In the genomic region with DNA sequence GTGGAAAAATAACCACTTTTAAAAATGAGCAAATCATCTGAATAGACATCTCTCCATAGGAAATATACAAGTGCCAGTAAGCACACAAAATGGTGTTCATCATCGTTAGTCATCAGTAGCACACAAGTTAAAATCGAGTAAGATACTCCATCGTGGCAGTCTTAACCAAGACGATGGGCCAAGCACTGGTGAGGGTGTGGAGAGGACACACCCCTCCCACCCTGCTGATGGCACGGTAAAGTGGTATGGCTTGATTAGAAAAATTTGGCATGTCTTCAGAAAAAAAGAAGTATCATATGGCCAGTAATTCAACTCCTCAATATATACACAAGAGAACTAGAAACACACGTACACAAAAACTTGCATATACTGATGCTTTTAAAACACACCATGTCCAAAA, we compare ENCODE assay signal across 22 mouse cellular contexts. TPM values are rescaled to one million over a fixed set of nuclear protein-coding genes. Genes with fewer than 3 reads are reported as not detected.
DNase-seq lines count a peak whose midpoint lies in the region; ATAC-seq and TF ChIP-seq lines count a peak whose summit lies in the region.
"Had no signal": no experiment of that assay in that cellular context is flagged by ENCODE, and none has a peak within 500 bp of the region (broad histone marks: within the 10 kb centered on the region; RNA-seq: fewer than 3 reads in every experiment).

No protein-coding gene starts in this region.

- no peaks in the 10 kb centered on the region for H3K36me3 ChIP-seq in heart, embryonic 10.5 days
- H3K36me3 ChIP-seq in heart, embryonic 12.5 days: no peaks in the 10 kb centered on the region
- H3K36me3 ChIP-seq in MEL (ENCODE audit: control insufficient read depth in 1 of 2, insufficient read depth in 2 of 2, low read length in 2 of 2): peaks cover 0 to 42% of the 10 kb centered on the region in 2 experiments; a peak in 2 of 4 replicates
- H3K36me3 ChIP-seq in embryonic facial prominence, embryonic 14.5 days (ENCODE audit: control insufficient read depth, insufficient read depth, low read length): no peaks in the 10 kb centered on the region
- no peaks in the 10 kb centered on the region for H3K36me3 ChIP-seq in limb, embryonic 14.5 days (ENCODE audit: control insufficient read depth, insufficient read depth, low read length)
- H3K36me3 ChIP-seq: heart, embryonic 13.5 days; midbrain, embryonic 10.5 days had no signal

- no peaks in the 10 kb centered on the region for H3K9me3 ChIP-seq in heart, embryonic 10.5 days
- H3K9me3 ChIP-seq in heart, embryonic 12.5 days (replicated peaks): no peaks in the 10 kb centered on the region
- H3K9me3 ChIP-seq in MEL (replicated peaks; ENCODE audit: insufficient read depth, low read length): no peaks in the 10 kb centered on the region
- H3K9me3 ChIP-seq in embryonic facial prominence, embryonic 14.5 days (ENCODE audit: control insufficient read depth, low read length): no peaks in the 10 kb centered on the region
- no peaks in the 10 kb centered on the region for H3K9me3 ChIP-seq in limb, embryonic 14.5 days (ENCODE audit: control insufficient read depth, low read length)
- H3K9me3 ChIP-seq: forebrain, embryonic 13.5 days; heart, embryonic 13.5 days; midbrain, embryonic 10.5 days had no signal

- 82% methylated on average over 6 of the region's 6 CpGs for WGBS in heart, embryonic 10.5 days
- WGBS in heart, embryonic 12.5 days: 82% methylated on average over 6 of the region's 6 CpGs
- whole genome bisulfite sequencing in embryonic facial prominence, embryonic 14.5 days: 66% methylated on average over 6 of the region's 6 CpGs
- 65% methylated on average over 6 of the region's 6 CpGs for WGBS in limb, embryonic 14.5 days

- no peak for TF ChIP-seq RAD21 in MEL (IDR thresholded peaks at IDR 0.05; ENCODE audit: low read depth, low read length)

- no peak for TF ChIP-seq POLR2A in MEL (IDR thresholded peaks at IDR 0.05; ENCODE audit: control insufficient read depth in 1 of 2, insufficient read depth in 1 of 2, low read depth in 1 of 2, low read length in 2 of 2, poor library complexity in 1 of 2)
- TF ChIP-seq POLR2A in limb, embryonic 14.5 days (IDR thresholded peaks at IDR 0.05; ENCODE audit: borderline replicate concordance, extremely low read depth, insufficient read depth, insufficient read length): no peak

- peaks cover 67% of the 10 kb centered on the region for H3K4me1 ChIP-seq in heart, embryonic 10.5 days
- peaks cover 48% of the 10 kb centered on the region for H3K4me1 ChIP-seq in heart, embryonic 12.5 days (replicated peaks)
- peaks cover 31% of the 10 kb centered on the region in 2 experiments for H3K4me1 ChIP-seq in MEL (ENCODE audit: control insufficient read depth in 1 of 2, insufficient read depth in 2 of 2, low read length in 2 of 2)
- H3K4me1 ChIP-seq in embryonic facial prominence, embryonic 14.5 days (ENCODE audit: control insufficient read depth, insufficient read depth, low read length): peaks cover 62% of the 10 kb centered on the region
- peaks cover 64% of the 10 kb centered on the region for H3K4me1 ChIP-seq in limb, embryonic 14.5 days (ENCODE audit: control insufficient read depth, insufficient read depth, low read length)

- no peaks in the 10 kb centered on the region for H3K27me3 ChIP-seq in heart, embryonic 10.5 days (ENCODE audit: insufficient read depth, poor library complexity, severe bottlenecking)
- no peaks in the 10 kb centered on the region for H3K27me3 ChIP-seq in heart, embryonic 12.5 days (replicated peaks)
- H3K27me3 ChIP-seq in MEL (ENCODE audit: control insufficient read depth in 1 of 2, insufficient read depth in 2 of 2, low read length in 2 of 2): no peaks in the 10 kb centered on the region
- no peaks in the 10 kb centered on the region for H3K27me3 ChIP-seq in embryonic facial prominence, embryonic 14.5 days (replicated peaks; ENCODE audit: control insufficient read depth, insufficient read depth, low read length)
- H3K27me3 ChIP-seq in limb, embryonic 14.5 days (ENCODE audit: control insufficient read depth, insufficient read depth, low read length): no peaks in the 10 kb centered on the region
- H3K27me3 ChIP-seq: CH12.LX; forebrain, embryonic 13.5 days; heart, embryonic 13.5 days had no signal

- no peak for TF ChIP-seq CTCF in MEL (IDR thresholded peaks at IDR 0.05 in 2 of 3, conservative IDR thresholded peaks at IDR 0.05 in 1 of 3; ENCODE audit: control insufficient read depth in 1 of 3, insufficient read depth in 1 of 3, low read depth in 2 of 3, low read length in 3 of 3, poor library complexity in 1 of 3, severe bottlenecking in 1 of 3)
- no peak for TF ChIP-seq CTCF in layer of hippocampus, adult 2 months (conservative IDR thresholded peaks at IDR 0.05)

- 0 out of 4 replicates have a peak, but pooled peaks of 1 of the 2 experiments have one; percentile 36 for TF ChIP-seq EP300 in MEL (IDR thresholded peaks at IDR 0.05; ENCODE audit: low read depth in 1 of 2, low read length in 2 of 2)

- no peak for DNase-seq in heart, embryonic 10.5 days (ENCODE audit: low spot score)
- peak; percentile 57 for DNase-seq in MEL (ENCODE audit: low read depth, low spot score)
- no peak for DNase-seq in embryonic facial prominence, embryonic 14.5 days (ENCODE audit: low spot score)
- no peak for DNase-seq in limb, embryonic 14.5 days (ENCODE audit: low spot score)
- DNase-seq in layer of hippocampus, adult 8-10 months (ENCODE audit: low spot score in 2 of 2): no peak
- no peak for DNase-seq in layer of hippocampus, adult 2 months (ENCODE audit: low spot score in 2 of 2)
- DNase-seq in adrenal gland, postnatal 36 days: no peak
- DNase-seq: cerebellum, adult 9-10 months; gastrocnemius, postnatal 36 days; lung, adult 2 months had no signal

- no peaks in the 10 kb centered on the region for H3K79me2 ChIP-seq in MEL (ENCODE audit: control insufficient read depth, insufficient read depth, low read length, poor library complexity)

- H3K27ac ChIP-seq in heart, embryonic 10.5 days: 0 out of 2 replicates have a peak overlapping the region, but pooled peaks have one; percentile 29
- H3K27ac ChIP-seq in heart, embryonic 12.5 days (ENCODE audit: poor library complexity, severe bottlenecking): no peak overlapping the region
- H3K27ac ChIP-seq in MEL (ENCODE audit: control insufficient read depth, low read depth, low read length): no peak overlapping the region
- H3K27ac ChIP-seq in embryonic facial prominence, embryonic 14.5 days (replicated peaks; ENCODE audit: low read depth, low read length): peak overlapping the region; percentile 98
- H3K27ac ChIP-seq in limb, embryonic 14.5 days (replicated peaks; ENCODE audit: low read depth, low read length): peak overlapping the region; percentile 97; the same call in 1 of the 2 replicates
- H3K27ac ChIP-seq in layer of hippocampus, adult 2 months: no peak overlapping the region
- H3K27ac ChIP-seq: stomach, postnatal 0 days had no signal

- H3K4me2 ChIP-seq in heart, embryonic 12.5 days: no peak overlapping the region
- 0 out of 2 replicates have a peak overlapping the region, but pooled peaks have one; percentile 10 for H3K4me2 ChIP-seq in embryonic facial prominence, embryonic 14.5 days (ENCODE audit: low read depth, low read length)
- H3K4me2 ChIP-seq in limb, embryonic 14.5 days (replicated peaks; ENCODE audit: low read depth, low read length, severe bottlenecking): no peak overlapping the region
- H3K4me2 ChIP-seq: heart, embryonic 13.5 days; hindbrain, embryonic 14.5 days had no signal

- ATAC-seq in heart, embryonic 12.5 days (ENCODE audit: insufficient number of reproducible peaks, low FRiP score): no peak
- ATAC-seq in embryonic facial prominence, embryonic 14.5 days (ENCODE audit: low read depth): no peak
- no peak for ATAC-seq in limb, embryonic 14.5 days (ENCODE audit: low FRiP score, low read depth)
- ATAC-seq: forebrain, embryonic 13.5 days; intestine, postnatal 0 days had no signal

- H3K4me3 ChIP-seq in heart, embryonic 10.5 days: no peak overlapping the region
- H3K4me3 ChIP-seq in heart, embryonic 12.5 days: no peak overlapping the region
- no peak overlapping the region for H3K4me3 ChIP-seq in MEL (ENCODE audit: control insufficient read depth in 1 of 2, insufficient read depth in 1 of 2, low read depth in 2 of 2, low read length in 2 of 2)
- H3K4me3 ChIP-seq in embryonic facial prominence, embryonic 14.5 days (ENCODE audit: low read depth, low read length): no peak overlapping the region
- H3K4me3 ChIP-seq in limb, embryonic 14.5 days (replicated peaks; ENCODE audit: low read length): no peak overlapping the region
- no peak overlapping the region for H3K4me3 ChIP-seq in layer of hippocampus, adult 2 months
- H3K4me3 ChIP-seq: forebrain, embryonic 13.5 days; heart, embryonic 13.5 days; midbrain, embryonic 10.5 days had no signal

- H3K9ac ChIP-seq in heart, embryonic 12.5 days: no peak overlapping the region
- no peak overlapping the region for H3K9ac ChIP-seq in MEL (ENCODE audit: control insufficient read depth, low read depth, low read length, poor library complexity, severe bottlenecking)
- no peak overlapping the region for H3K9ac ChIP-seq in embryonic facial prominence, embryonic 14.5 days (ENCODE audit: low read depth, low read length)
- H3K9ac ChIP-seq in limb, embryonic 14.5 days (ENCODE audit: low read depth, low read length, severe bottlenecking): no peak overlapping the region
- H3K9ac ChIP-seq: heart, embryonic 13.5 days had no signal

RNA-seq across cellular contexts. Expression of gene Cep41, which starts 17.0 kb away (rescaled TPM):
- 12.5 and 15.3 TPM in 2 replicates for polyA plus RNA-seq in heart, embryonic 10.5 days (2016; fragmentation: Nextera tagmentation; extraction: Ambion mirVana)
- 11.9 TPM in 2 replicates for polyA plus RNA-seq in heart, embryonic 12.5 days (2016; fragmentation: Nextera tagmentation; extraction: Ambion mirVana)
- 9.2 and 9.8 TPM in 2 replicates for total RNA-seq in MEL (2012; rRNA removed)
- 10 to 100 TPM in 1 of 2 experiments, not detected in 1; 12.0 TPM for polyA plus RNA-seq in MEL (2012; ENCODE audit: insufficient read depth in 1 of 2, insufficient read length in 2 of 2, low read depth in 1 of 2, low replicate concordance in 2 of 2, missing spikeins in 1 of 2)
- 38.6 and 44.3 TPM in 2 replicates for polyA plus RNA-seq in embryonic facial prominence, embryonic 14.5 days (2014; fragmentation: Nextera tagmentation; extraction: Ambion mirVana)
- polyA plus RNA-seq in limb, embryonic 14.5 days (2012; rRNA removed): 44.3 and 48.5 TPM in 2 replicates
- 41.1 and 50.9 TPM in 2 replicates for polyA plus RNA-seq in limb, embryonic 14.5 days (2014; fragmentation: Nextera tagmentation; extraction: Ambion mirVana)
- 1 to 10 TPM; 5.2 to 8.1 (median 6.7) TPM for total RNA-seq in layer of hippocampus, adult 8-10 months (2022)
- total RNA-seq in layer of hippocampus, adult 2 months (2021): 1 to 10 TPM; 7.3 to 7.7 TPM
- 1 to 10 TPM; 6.1 to 9.6 TPM for total RNA-seq in adrenal gland, postnatal 36 days (2021)

RNA-seq across cellular contexts. Expression of gene Cpa1, which starts 37.5 kb away (rescaled TPM):
- 3.9 and 4.3 TPM in 2 replicates for polyA plus RNA-seq in heart, embryonic 10.5 days (2016; fragmentation: Nextera tagmentation; extraction: Ambion mirVana)
- polyA plus RNA-seq in heart, embryonic 12.5 days (2016; fragmentation: Nextera tagmentation; extraction: Ambion mirVana): 1.8 and 2.0 TPM in 2 replicates
- total RNA-seq in MEL (2012; rRNA removed): not detected in 2 replicates
- not detected for polyA plus RNA-seq in MEL (2012; ENCODE audit: insufficient read depth in 1 of 2, insufficient read length in 2 of 2, low read depth in 1 of 2, low replicate concordance in 2 of 2, missing spikeins in 1 of 2)
- polyA plus RNA-seq in embryonic facial prominence, embryonic 14.5 days (2014; fragmentation: Nextera tagmentation; extraction: Ambion mirVana): 1.3 and 1.7 TPM in 2 replicates
- 1.4 and 2.8 TPM in 2 replicates for polyA plus RNA-seq in limb, embryonic 14.5 days (2012; rRNA removed)
- polyA plus RNA-seq in limb, embryonic 14.5 days (2014; fragmentation: Nextera tagmentation; extraction: Ambion mirVana): 1.1 and 1.3 TPM in 2 replicates
- total RNA-seq in layer of hippocampus, adult 8-10 months (2022): not detected
- total RNA-seq in layer of hippocampus, adult 2 months (2021): not detected
- not detected for total RNA-seq in adrenal gland, postnatal 36 days (2021)
- total RNA-seq: CH12.LX; common myeloid progenitor, adult 5-6 weeks; gastrocnemius, postnatal 36 days; left cerebral cortex, postnatal 25 days; monocyte, adult 5-6 weeks had no signal
- polyA plus RNA-seq: neural tube, embryonic 11.5 days had no signal

RNA-seq across cellular contexts. Expression of gene Mest, which starts 46.8 kb away (rescaled TPM):
- 3,213 and 4,348 TPM in 2 replicates for polyA plus RNA-seq in heart, embryonic 10.5 days (2016; fragmentation: Nextera tagmentation; extraction: Ambion mirVana)
- polyA plus RNA-seq in heart, embryonic 12.5 days (2016; fragmentation: Nextera tagmentation; extraction: Ambion mirVana): 3,424 and 3,742 TPM in 2 replicates
- 0.10 and 0.12 TPM in 2 replicates for total RNA-seq in MEL (2012; rRNA removed)
- polyA plus RNA-seq in MEL (2012; ENCODE audit: insufficient read depth in 1 of 2, insufficient read length in 2 of 2, low read depth in 1 of 2, low replicate concordance in 2 of 2, missing spikeins in 1 of 2): under 1 TPM in 1 of 2 experiments, not detected in 1; 0.31 TPM
- polyA plus RNA-seq in embryonic facial prominence, embryonic 14.5 days (2014; fragmentation: Nextera tagmentation; extraction: Ambion mirVana): 2,046 and 2,257 TPM in 2 replicates
- polyA plus RNA-seq in limb, embryonic 14.5 days (2012; rRNA removed): 3,348 and 4,195 TPM in 2 replicates
- polyA plus RNA-seq in limb, embryonic 14.5 days (2014; fragmentation: Nextera tagmentation; extraction: Ambion mirVana): 2,178 and 2,321 TPM in 2 replicates
- 10 to 100 TPM; 43.1 to 65.9 (median 50.6) TPM for total RNA-seq in layer of hippocampus, adult 8-10 months (2022)
- 10 to 100 TPM; 45.2 to 47.5 TPM for total RNA-seq in layer of hippocampus, adult 2 months (2021)
- 10 to 100 TPM; 54.1 to 68.9 TPM for total RNA-seq in adrenal gland, postnatal 36 days (2021)

Comparison
In these comparisons a context has a peak if more than half of its experiments do, and no peak if none do; other contexts are left out.
1. H3K27ac ChIP-seq: peak in heart, embryonic 10.5 days (single experiment), embryonic facial prominence, embryonic 14.5 days (single experiment) and limb, embryonic 14.5 days (single experiment); none in heart, embryonic 12.5 days (single experiment), MEL (single experiment) and layer of hippocampus, adult 2 months (single experiment).
2. RNA of gene Mest, which starts 46.8 kb away (polyA plus RNA-seq): 2,178 to 4,195 TPM in limb, embryonic 14.5 days, 3,424 to 3,742 TPM in heart, embryonic 12.5 days, 3,213 to 4,348 TPM in heart, embryonic 10.5 days and 2,046 to 2,257 TPM in embryonic facial prominence, embryonic 14.5 days; 0.31 TPM in MEL; every median in the first group is over 1,000 times any median in the second.